Mouse (Mus musculus) cerebral cortex, adult 2 months (tissue): ENCODE data around the gene Lipe.

Experiments used
- WGBS: fragments of 180-500 bp; shearing (Covaris S2); methylation state at CpG from one replicate; pipeline ENCODE4 v1.1.7; 2018; 5-methylcytosine and 5-hydroxymethylcytosine counted together

Gene Lipe

DNA sequence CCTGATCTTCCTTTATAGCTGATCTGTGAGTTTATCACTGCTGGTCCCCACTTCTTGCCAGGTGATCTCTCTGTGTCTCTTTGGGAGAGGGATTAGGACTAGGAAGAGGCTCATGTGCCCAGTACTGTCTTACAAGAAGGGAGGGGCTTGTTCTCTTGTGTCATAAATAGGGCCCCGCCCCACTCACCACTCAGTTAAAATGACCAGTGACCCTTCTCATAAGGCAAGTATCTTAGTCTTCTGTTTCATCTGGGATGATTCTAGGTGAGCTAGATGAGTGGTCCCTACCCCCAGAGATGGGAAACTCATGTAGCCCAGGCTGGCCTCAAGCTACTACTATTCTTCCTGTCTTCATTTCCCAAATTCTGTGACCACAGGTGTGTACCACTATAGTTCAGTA lies at the start of gene Lipe:
Gene Lipe (minus strand): TSS at position 101 of the 400 bp plus-strand sequence.
- 97% methylated on average over 1 of the region's 1 CpGs for WGBS

- WGBS = 96% methylated on average over 6 of the region's 6 CpGs
Measured at GRCm38 (mm10) chr7:25440816-25441153, 42.3 kb upstream of the Lipe start.

DNA sequence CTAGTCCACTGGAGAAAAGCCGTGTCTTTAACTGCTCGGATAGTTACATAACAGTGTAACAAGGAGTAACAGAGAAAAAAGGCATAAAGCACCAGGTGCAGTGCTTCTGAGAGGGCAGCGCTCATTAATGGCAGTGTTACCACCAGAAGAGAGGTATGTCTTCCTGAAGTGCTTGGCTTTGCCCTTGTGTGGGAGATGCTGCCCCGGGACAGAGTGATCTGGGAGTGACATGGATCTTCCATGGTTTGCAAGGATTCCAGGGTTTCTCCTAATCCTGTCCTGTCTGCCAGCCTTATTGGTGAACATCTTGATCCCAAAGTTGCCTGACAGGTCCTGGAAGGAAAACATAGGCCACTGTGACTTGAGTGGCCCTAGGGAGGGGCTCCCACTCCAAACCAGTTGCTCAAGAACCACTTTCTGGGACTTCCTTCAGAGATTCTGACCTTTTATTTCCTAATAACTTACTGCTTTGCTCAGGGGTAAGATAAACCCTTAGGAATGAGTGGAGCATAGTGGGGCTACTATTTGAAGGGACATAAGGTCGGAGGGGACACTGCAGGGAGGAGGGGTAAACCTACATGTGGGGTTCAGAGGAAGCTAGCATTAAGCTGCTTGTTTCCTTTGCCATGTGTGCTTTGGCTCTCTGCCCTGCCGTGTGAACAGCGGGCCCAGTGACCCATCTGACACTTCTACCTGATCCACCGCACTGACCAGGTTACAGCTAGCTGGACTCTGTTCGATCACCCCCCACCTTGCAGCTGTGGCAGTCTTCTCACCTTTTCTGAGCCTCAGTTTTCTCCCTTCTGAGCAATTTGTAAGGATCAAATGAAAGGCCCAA lies 41.7 kb upstream of the Lipe start:
- 88% methylated on average over 9 of the region's 9 CpGs for WGBS

GRCm38 (mm10) chr7:25439124-25439822 lies 40.8 kb upstream of the Lipe start:
- WGBS = 70% methylated on average over 8 of the region's 8 CpGs

GRCm38 (mm10) chr7:25436704-25437103 lies 38.2 kb upstream of the Lipe start:
- 75% methylated on average over 2 of the region's 2 CpGs for WGBS

DNA sequence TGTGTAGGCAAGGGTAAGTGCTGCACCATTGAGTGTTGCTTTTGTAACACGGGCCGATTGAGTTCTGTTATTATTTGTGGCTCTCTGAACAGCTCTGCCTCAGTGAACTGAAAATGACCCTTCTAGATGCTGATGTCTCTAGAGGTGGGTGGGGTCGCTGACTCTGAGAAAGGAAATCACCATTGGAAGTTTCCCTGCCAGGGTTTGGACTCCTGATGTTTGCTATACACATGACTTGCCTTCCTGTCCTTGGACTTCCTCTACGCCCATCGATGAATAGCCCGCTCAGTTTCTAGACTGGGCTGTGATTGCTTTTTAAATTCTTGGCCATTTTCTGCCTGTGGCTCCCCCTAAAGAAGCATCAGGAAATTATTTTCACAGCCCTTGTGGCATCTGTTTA lies 37.7 kb upstream of the Lipe start:
- WGBS = 76% methylated on average over 6 of the region's 6 CpGs

DNA sequence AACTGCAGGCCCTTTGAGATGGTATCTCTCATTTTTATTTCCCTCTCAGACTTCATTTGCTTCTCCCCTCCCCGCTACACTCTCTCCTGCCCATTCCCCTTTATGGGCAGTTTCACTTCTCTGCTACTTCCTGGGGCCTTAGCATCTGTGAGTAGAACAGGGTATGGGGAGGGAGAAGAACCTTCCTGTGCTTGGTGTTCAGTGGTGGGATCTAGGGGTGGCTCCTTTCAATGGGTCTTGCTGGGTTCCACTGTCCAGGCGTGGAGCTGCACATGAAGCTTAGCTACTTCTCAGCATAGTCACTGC lies 37.0 kb upstream of the Lipe start:
- WGBS = 89% methylated on average over 2 of the region's 2 CpGs

DNA sequence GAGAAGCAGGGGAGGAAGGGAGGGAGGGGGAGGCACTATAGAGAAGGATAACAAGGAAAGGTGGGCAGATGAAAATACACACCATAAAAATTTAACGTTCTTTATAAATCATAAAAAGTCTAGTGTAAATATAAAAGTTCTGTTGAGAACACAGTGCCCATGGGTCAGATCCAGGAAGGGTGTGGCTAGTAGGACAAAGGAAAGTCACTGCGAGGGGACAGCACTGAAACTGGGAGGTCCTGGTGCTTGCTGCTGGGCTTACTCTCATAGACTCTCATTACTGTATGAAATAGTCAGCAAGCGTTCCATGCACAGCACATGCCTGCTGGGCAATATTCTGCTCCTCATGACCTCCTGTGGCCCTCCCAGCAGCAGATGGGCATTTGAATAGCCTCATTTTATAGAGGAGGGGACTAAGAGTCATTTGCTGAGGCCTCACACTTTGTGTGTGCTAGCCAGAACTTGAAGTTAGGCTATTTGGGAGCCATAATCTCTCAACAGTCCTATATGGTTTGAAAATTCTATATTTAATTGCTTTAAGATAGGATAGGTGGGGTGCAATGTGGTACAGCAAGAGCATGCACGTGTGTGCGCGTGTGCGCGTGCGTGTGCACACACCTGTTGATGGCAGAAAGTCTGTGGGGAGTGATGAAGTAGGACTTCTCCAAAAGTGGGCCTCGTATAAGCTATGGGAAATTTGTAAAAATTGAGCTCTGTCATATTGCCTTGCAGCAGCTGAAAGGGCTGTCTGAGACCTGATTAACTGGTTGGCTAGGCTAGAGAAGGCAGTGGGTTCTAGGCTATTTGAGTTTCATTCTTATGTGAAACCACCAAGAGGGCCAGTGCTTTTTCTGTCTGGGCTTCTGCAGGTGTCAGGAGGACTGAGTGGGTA lies 36.4 kb upstream of the Lipe start:
- WGBS = 87% methylated on average over 10 of the region's 10 CpGs

DNA sequence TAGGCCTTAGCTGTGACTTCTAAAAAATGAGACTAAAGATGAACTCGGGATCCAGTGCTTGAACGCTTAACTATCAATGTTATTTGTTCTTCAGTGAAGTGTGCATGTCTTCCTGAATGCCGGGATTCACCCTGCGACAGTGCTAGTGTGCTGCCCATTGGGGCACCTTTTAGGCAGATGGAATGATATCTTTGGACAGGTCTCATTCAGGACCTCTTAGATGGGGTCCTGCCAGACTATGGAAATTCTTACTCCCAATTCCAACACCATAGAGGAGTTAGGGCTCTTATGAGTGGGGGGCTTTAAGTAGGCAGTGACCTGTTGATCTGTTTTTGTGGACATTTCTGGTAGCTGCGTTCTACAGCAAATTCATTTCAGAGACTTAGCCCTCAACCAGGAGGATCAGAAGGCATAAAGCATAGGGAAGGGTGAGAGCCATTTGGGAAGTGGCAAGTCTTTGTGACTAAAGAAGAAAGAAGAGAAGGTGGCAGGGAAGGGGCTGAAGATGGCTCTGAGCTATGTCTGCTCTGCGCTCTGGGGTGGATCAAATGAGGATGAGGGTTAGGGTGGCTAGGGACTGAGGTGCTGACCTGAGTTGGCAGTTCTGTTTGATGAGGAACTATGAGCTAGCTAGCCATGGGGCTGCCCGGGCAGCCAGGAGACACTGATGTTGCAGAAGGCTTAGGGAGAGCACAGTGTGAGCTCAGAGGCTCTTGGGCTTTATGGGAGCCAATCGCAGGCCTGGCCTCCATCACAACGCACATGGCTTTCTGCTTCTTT lies 35.5 kb upstream of the Lipe start:
- 88% methylated on average over 9 of the region's 9 CpGs for WGBS

DNA sequence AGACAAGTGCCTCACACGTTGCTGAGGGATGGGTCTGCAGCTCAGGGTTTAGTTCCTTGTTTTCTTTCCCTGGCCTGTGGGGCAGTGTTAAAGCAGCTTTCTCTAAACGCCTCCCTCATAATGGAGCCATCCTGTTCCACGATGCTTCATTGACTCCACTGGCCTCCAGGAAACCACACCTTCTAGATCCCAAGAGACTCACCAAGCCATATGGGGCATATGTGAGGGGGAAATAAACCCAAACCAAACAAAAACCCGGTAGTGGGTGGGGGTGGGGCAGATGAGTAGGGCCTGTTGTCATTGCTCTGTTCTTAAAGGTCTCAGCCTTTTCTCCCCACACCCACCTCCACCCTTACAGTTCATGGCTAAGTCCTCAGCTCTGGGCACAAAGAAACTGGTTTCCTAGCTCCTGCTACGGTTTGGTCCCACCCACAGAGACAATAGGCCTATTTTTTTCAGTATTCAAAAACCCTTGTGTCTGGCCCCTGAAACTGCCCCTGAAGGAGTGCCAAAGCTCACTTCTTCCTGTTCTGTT lies 34.6 kb upstream of the Lipe start:
- WGBS = 35% methylated on average over 5 of the region's 5 CpGs

DNA sequence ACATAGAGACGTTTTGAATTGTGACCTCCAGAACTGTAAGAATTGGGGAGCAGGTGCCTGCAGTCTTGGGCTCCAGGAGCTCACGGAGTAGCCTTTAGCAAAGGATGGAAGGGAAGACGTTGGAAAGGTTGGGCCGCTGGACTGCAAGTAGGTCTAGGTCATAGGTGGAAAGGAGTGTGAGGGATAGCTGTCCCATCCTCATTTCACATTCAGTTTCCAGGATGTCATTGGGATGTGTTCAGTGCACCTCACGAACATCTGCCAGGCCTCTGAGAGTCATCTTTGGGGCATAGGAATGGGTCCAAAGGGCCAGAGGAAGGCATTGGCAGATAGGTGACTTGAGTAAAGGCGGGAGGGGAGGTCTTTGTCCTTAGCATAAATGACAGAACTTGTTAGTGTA lies 33.9 kb upstream of the Lipe start:
- WGBS = 91% methylated on average over 6 of the region's 6 CpGs

GRCm38 (mm10) chr7:25429886-25430784 lies 31.6 kb upstream of the Lipe start:
- WGBS = 83% methylated on average over 4 of the region's 4 CpGs

GRCm38 (mm10) chr7:25428321-25428720 lies 29.8 kb upstream of the Lipe start:
- WGBS = 74% methylated on average over 3 of the region's 3 CpGs

DNA sequence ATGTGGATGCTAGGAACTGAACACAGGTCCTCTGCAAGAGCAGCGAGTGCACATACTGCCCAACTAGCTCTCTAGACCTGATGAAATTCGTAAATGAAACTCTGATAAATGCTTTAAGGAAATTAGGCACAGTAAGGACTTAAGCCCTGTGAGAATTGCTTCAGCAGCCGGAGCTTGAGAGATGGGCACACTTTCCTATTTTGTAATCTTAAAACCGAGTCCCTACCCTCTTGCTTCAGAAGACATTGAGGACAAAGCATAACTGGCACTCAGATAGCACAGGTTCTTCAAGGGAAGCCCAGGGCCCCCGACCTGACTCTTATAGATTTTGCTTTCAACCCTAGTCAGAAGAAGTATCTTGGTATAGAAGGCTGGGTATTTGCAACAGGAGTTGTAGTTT lies 28.6 kb upstream of the Lipe start:
- 89% methylated on average over 5 of the region's 5 CpGs for WGBS

- 93% methylated on average over 4 of the region's 4 CpGs for WGBS
Measured at GRCm38 (mm10) chr7:25426380-25426779, 27.9 kb upstream of the Lipe start.

DNA sequence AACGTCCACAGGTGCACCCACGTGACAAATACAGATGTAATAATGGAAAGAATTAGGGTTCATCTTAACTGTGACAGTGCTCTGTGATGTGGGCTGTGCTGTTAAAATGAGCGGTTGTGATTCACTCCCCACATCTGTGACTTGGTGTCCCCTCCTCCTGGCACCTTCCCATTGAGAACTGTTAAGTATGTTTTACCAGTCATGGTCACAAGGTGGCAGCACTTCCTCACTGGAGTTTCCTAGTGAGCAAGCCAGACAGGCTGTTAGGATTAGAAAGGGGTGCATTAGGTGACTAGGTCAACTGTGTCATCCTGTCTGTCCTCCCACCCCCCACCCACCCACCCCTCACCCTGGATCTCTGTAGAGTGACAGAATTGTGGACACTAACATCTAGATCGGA lies 25.9 kb upstream of the Lipe start:
- WGBS = 31% methylated on average over 4 of the region's 4 CpGs

- WGBS = 73% methylated on average over 16 of the region's 16 CpGs
Measured at GRCm38 (mm10) chr7:25422286-25422841, 23.9 kb upstream of the Lipe start.

DNA sequence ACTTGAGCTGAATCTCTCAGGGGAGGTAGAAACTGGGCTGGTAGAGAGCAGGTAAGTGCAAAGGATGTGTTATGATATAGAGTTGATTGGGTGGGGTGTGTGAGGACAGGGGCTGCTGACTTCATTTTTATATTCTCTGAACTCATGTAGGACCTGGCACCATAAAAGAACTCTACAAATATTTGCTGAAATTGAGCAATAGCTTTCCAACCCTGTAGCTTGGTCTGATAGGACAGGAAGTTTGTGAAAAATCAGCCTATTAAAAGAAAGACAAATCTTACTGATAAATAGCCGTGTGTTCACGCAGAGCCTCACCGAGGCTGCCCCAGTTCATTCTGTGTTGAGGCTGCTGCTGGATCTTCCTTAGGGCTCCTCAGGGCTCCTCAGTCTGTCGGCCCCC lies 21.4 kb upstream of the Lipe start:
- WGBS = 91% methylated on average over 4 of the region's 4 CpGs

GRCm38 (mm10) chr7:25419536-25419935 lies 21.0 kb upstream of the Lipe start:
- WGBS = 86% methylated on average over 8 of the region's 8 CpGs

DNA sequence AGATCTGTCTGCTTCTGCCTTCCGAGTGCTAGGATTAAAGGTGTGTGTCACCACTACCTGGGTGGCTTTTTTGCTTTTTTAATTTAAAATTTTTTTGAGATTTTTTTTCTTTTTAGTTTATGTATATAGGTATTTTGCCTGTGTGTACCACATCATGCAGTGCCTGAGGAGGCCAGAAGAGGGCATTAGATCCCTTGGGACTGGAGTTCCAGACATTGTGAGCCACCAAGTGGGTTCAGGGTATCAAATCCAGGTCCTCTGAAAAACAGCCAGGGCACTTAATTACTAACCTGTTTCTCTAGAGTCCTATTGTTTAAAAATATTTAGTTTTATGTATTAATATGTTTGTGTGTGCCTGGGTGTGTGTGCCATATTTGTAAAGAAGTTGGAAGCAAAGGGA lies 19.1 kb upstream of the Lipe start:
- WGBS = 95% methylated on average over 1 of the region's 1 CpGs
